Comparison of ENCODE assay signal across 11 mouse cellular contexts in the genomic region with DNA sequence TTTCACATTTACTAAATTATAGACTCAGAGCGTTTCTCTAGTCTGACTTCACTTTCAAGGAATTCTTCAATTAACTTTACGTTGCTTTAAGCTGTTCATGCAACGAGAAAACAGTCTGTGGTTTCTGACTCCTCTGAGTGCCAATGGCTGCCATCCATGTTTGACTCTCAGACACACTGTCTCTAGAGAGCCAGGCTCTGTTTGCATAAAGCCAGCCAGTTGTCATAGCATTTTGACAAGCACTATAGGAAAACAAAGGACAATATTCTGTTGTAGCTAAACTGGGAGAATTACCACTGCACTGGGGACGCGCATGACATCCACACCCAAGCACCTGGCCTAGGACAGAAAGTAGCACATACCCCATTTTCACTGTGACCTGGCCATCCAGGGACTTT.
DNase-seq lines count a peak whose midpoint lies in the region; ATAC-seq lines count a peak whose summit lies in the region.
"Had no signal": no experiment of that assay in that cellular context is flagged by ENCODE, and none has a peak within 500 bp of the region (broad histone marks: within the 10 kb centered on the region; RNA-seq: fewer than 3 reads in every experiment).

No protein-coding gene starts in this region.

- no peaks in the 10 kb centered on the region for H3K36me3 ChIP-seq in embryonic facial prominence, embryonic 13.5 days
- H3K36me3 ChIP-seq in limb, embryonic 13.5 days: no peaks in the 10 kb centered on the region
- no peaks in the 10 kb centered on the region for H3K36me3 ChIP-seq in liver, embryonic 11.5 days (ENCODE audit: control insufficient read depth, insufficient read depth, low read length)

- ATAC-seq in embryonic facial prominence, embryonic 13.5 days (ENCODE audit: insufficient number of reproducible peaks, insufficient read depth, low FRiP score, low TSS enrichment, low read depth): no peak
- ATAC-seq in limb, embryonic 13.5 days (ENCODE audit: low FRiP score, low read depth): no peak
- ATAC-seq in liver, embryonic 11.5 days (replicated peaks; ENCODE audit: low FRiP score): no peak

- DNase-seq in heart, postnatal 4 days: peak; percentile 12
- DNase-seq in heart, adult 8-10 months (ENCODE audit: low spot score): no peak
- peak; percentile 55 for DNase-seq in MN1 (ENCODE audit: low spot score)
- DNase-seq in embryo, embryonic 10.5 days (ENCODE audit: low spot score): no peak
- DNase-seq in adrenal gland, postnatal 4 days (ENCODE audit: low spot score in 2 of 2): no peak
- DNase-seq in liver, embryonic 11.5 days (ENCODE audit: low spot score): no peak
- DNase-seq: cerebellum, adult 8-10 months; kidney, adult 9 months; thymus, postnatal 4 days had no signal

- no peaks in the 10 kb centered on the region for H3K9me3 ChIP-seq in embryonic facial prominence, embryonic 13.5 days
- H3K9me3 ChIP-seq in limb, embryonic 13.5 days: no peaks in the 10 kb centered on the region
- no peaks in the 10 kb centered on the region for H3K9me3 ChIP-seq in liver, embryonic 11.5 days (ENCODE audit: control insufficient read depth, low read length)

- no peaks in the 10 kb centered on the region for H3K27me3 ChIP-seq in embryonic facial prominence, embryonic 13.5 days
- no peaks in the 10 kb centered on the region for H3K27me3 ChIP-seq in limb, embryonic 13.5 days
- no peaks in the 10 kb centered on the region for H3K27me3 ChIP-seq in liver, embryonic 11.5 days (replicated peaks; ENCODE audit: control insufficient read depth, insufficient read depth, low read length)

- no peak overlapping the region for H3K4me2 ChIP-seq in embryonic facial prominence, embryonic 13.5 days
- H3K4me2 ChIP-seq in limb, embryonic 13.5 days (replicated peaks): no peak overlapping the region
- no peak overlapping the region for H3K4me2 ChIP-seq in liver, embryonic 11.5 days

- H3K4me3 ChIP-seq in embryonic facial prominence, embryonic 13.5 days: no peak overlapping the region
- no peak overlapping the region for H3K4me3 ChIP-seq in limb, embryonic 13.5 days
- H3K4me3 ChIP-seq in liver, embryonic 11.5 days (ENCODE audit: low read depth, low read length): no peak overlapping the region

- 35% methylated on average over 5 of the region's 5 CpGs for WGBS in embryonic facial prominence, embryonic 13.5 days
- WGBS in limb, embryonic 13.5 days: 33% methylated on average over 5 of the region's 5 CpGs
- WGBS in liver, embryonic 11.5 days: 81% methylated on average over 5 of the region's 5 CpGs

- H3K4me1 ChIP-seq in embryonic facial prominence, embryonic 13.5 days: peaks cover 26% of the 10 kb centered on the region
- H3K4me1 ChIP-seq in limb, embryonic 13.5 days: peaks cover 58% of the 10 kb centered on the region
- H3K4me1 ChIP-seq in liver, embryonic 11.5 days (replicated peaks; ENCODE audit: control insufficient read depth, insufficient read depth, low read length): no peaks in the 10 kb centered on the region

- H3K27ac ChIP-seq in embryonic facial prominence, embryonic 13.5 days: peak overlapping the region; percentile 74
- H3K27ac ChIP-seq in limb, embryonic 13.5 days: peak overlapping the region; percentile 61; the same call in 1 of the 2 replicates
- no peak overlapping the region for H3K27ac ChIP-seq in liver, embryonic 11.5 days (ENCODE audit: low read depth, low read length)

- H3K9ac ChIP-seq in embryonic facial prominence, embryonic 13.5 days: no peak overlapping the region
- H3K9ac ChIP-seq in limb, embryonic 13.5 days: no peak overlapping the region
- H3K9ac ChIP-seq in liver, embryonic 11.5 days (ENCODE audit: low read depth, low read length): no peak overlapping the region

Comparison
In these comparisons a context has a peak if more than half of its experiments do, and no peak if none do; other contexts are left out.
1. DNase-seq: peak in heart, postnatal 4 days (single experiment) and MN1 (single experiment); none in heart, adult 8-10 months (single experiment), embryo, embryonic 10.5 days (single experiment), adrenal gland, postnatal 4 days (0 of 2) and liver, embryonic 11.5 days (single experiment).